Mouse (Mus musculus) adrenal gland, adult 18-20 months (tissue): ENCODE measurements around the gene Traf3. TPM values are rescaled to one million over a fixed set of nuclear protein-coding genes. Genes with fewer than 3 reads are reported as not detected.

ENCODE experiments used
- DNase-seq, 2 experiments: peaks; one replicate each; pipeline ENCODE4 v3.0.0; 2021 to 2022; ENCODE audit warnings: low spot score in 2 of 2
- total RNA-seq, 2 experiments: library from RNA; stranded (reverse); gene quantifications; 1 replicate in 1 of 2; 2 replicates in 1 of 2; pipeline ENCODE4 v1.2.3; 2021

Gene Traf3
- total RNA-seq, 2 experiments from 2014 or later, result 18.8 to 23.8 TPM

DNA sequence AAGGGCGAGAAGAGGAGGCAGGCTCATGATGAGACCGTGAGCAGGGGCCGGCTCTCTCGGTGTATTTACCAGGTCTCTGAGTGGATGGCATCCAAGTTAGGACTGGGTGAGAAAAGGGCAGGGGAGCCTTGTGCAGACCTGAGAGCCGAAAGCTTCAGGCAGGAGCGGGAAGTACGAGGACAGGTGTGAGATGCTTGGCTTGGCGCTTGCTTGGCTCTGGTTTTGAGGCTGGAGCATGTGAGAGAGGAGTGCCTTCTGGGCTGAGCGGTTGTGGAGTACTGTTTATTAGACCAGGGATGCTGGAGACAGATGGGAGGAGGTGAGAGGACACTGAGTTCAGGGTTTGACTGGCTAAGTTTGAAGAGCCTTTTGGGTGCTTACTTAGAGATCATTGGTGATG, 27.2 kb downstream of the Traf3 start:
- DNase-seq, result no peak

DNA sequence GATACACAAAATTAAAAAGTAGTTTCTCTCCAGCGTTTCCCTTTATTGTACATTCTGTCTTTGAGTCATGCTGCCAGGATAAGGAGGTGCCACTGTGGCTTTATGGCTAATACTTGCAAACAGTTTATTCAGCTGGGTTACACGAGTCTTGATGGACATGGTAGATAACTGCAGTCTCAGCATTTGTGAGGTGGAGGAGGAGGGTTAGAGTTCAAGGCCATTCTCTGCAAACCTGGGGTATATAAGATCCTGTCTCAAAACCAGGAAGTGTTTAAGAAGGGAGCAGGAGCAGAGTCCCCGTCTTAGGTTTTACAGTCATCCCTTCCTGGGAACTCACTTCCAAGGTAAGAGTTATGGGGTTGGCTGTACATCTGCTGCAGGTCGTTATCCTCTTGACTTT, 30.4 kb downstream of the Traf3 start:
- DNase-seq, result no peak

DNA sequence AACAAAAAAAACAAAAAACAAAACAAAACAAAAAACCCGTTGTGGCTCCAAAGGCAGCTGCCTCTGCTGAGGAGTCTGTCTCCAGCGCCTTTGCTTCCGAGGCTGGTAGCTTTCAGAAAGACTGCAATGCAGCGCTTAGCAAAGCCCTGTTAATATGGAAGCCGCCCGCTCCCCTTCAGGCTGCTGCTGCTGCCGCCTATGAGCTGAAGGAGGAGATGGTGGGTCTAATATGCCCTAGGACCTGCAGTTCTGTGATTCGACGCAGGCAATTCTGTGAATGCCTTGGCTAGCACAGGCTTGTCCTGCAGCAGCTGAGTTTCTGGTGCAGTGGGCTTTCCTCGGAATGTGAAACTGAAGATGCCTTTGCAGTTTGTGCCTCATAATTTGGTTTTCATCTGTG, 36.9 kb downstream of the Traf3 start:
- DNase-seq, result no peak

DNA sequence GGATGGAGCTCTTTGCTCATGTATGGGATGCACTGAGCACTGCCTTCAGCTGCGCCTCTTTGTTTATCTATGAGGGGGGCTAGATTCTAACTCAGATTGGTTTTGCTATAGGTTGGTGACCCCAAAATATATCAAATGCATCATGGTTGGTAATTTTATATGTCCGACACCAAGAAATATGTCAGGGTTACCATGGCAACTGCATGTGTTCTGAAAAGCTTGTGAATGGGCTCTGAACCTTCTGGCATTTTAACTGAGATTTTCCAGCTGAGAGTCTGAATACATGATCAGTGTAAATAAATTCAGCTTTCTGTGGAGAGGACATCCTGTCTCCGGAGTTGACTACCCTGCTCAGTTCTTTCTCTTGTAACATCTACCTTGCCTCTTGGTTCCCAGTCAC, 37.8 kb downstream of the Traf3 start:
- DNase-seq, result no peak

DNA sequence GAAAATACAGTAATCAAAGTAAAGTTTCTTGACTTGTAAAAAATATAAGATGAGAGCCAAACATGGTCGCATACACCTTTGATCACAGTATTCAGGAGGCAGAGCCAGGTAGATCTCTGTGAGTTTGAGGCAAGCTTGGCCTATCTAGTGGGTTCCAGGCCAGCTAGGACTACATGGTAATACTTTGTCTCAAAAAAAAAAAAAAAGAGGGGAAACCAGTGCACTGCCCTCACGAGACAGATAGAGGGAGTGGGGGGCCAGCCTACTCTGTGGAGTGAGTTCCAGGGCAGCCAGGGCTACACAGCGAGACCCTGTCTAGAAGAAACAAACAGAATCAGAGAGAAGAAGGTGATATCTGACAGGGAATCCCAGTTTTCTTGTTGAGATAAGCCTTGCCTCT, 41.5 kb downstream of the Traf3 start:
- no peak for DNase-seq

DNA sequence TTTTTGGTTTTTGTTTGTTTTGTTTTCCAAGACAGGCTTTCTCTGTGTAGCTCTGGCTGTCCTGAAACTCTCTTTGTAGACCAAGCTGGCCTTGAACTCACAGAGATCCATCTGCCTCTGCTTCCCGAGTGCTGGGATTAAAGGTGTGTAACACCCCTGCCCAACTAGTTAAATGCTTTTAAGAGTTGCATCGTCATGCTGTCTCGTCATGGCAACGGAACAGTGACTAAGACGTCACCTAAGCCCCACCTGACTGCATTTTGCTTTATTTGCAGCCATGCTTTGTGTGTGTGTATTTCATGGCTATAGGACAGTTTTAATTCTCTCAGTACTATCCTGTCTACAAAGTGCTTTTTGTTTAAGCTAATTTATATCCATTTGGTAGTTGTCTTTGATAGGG, 45.6 kb downstream of the Traf3 start:
- DNase-seq, result no peak

DNA sequence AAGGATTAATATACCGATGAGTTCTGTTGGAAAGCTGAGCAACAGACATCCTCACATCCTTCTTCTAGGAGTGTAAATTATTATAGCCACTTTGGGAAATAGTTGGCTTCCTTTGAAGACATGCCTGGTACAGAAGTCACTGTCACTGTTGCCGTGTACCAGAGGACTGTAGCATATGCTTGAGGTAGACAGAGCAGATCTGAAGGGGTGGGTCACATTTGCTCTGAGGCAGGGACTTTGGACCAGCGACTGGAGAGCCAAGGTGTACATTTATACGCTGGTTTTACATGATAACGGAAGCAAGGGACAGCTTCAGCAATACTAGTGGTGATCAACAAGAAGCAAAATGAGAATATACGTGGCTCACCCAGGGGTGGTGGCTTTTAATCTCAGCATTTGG, 52.7 kb downstream of the Traf3 start:
- no peak for DNase-seq

DNA sequence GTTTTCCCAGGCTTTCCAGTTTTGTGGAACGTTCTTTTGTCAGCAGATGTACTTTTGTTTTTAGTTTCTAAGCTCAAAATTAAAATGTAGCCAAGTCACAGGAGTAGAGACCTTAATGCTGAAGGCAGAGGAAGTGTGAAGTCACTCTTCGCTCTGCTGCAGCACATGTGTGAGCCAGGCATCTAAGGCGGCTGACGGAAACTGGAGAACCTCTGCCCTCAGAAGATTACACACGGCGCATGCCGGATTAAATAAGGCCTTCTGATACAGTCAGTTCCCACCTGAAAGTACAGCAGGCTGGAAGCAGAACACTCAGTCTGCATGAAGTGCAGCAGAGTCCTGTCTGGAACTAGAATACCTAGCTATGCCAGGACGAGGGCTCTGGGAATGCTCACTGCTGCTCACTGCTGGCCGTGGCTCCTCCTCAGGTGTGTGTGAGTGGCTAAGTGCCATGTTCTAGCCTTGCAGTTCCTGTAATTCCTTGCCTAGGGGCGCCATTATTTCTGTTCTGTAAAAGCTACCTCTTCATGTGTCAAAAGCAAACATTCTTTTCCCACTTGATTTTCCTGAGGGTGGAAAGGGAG, 59.1 kb downstream of the Traf3 start:
- no peak for DNase-seq

DNA sequence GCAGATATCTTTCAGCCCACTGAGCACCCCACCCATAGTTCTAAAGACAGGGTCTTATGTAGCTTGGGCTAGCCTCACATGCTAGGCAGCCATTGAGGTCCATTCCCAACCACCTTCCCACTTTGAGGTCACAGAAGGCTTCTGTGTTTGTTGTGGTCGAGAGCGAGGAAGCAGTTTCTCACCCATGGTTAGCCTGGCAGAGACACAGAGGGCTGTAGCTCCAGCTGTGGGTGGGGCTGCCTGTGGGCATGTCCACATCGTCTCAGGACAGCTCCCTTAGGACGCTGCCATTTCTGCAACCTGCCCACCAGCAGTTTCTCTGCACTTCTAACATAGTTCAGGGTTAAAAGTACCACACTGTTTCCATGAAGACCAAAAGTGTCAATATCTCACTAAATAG, 61.2 kb downstream of the Traf3 start:
- no peak for DNase-seq

DNA sequence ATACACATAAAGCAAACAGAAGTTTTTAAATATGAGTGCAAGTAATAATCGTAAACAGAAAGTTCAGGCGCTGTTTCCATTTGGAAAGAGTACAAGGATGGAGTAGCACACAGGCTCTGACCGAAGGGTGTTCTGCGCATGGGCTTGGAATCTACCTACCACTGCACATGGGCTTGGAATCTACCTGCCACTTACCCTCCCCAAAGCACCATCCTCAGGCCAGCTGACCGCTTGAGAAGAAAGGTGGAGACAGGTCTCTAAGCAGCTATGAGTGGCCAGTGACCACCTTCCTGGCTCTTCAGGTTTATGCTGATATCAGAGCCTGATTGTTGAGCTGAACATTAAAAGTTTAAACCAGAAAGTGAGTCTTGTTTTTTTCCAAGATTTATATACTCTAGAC, 62.3 kb downstream of the Traf3 start:
- no peak for DNase-seq

DNA sequence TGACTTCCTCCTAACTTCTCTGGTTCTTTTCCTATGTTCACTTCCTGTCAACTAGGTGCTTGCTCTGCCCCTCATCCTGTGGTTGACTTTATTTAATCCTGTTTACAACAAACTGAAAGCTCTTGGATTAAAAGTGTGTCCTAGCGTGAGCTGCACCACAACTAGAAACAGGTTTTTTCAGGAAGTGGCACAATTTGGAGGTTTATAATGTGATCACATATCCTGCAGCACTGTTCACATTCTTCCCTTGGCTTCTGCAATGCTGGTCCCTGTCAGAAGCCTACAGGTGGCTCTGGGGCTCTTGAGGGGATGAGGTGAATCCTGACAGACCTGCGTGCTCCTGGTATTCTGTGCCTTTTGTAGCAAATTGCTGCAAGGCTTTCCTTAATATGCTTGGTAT, 64.6 kb downstream of the Traf3 start:
- DNase-seq, result no peak

DNA sequence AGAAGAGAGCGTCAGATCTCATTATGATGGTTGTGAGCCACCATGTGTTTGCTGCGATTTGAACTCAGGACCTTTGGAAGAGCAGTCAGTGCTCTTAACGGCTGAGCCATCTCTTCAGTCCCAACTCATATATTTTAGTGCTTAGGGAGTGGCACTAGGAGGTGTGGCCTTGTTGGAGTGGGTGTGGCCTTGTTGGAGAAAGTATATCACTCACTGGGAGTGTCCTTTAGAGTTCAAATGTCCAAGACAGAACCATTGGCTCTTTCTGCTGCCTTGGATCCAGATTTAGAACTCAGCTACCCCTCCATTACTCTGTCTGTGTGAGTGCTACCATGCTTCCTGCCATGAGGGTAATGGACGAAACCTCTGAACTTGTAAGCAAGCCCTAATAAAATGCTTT, 67.6 kb downstream of the Traf3 start:
- DNase-seq, result no peak

DNA sequence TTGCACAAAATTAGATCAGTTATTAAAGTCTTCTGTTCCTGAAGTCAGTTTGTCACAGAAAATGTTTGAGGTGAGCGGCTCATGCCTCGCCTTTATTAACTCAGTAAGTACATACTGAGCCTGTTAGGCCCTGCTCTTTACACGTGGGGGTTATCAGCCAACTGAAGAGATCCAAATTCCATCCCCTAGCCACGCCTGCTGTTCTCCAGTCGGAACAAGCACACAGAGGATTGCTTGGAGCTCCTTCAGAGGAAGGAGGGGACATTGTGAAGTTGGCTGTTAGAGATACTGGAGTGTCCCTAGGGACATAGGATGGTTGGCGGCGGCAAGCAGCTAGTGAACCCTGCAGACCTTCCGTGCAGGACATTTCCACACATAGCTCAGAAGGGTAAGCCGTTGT, 68.2 kb downstream of the Traf3 start:
- no peak for DNase-seq

DNA sequence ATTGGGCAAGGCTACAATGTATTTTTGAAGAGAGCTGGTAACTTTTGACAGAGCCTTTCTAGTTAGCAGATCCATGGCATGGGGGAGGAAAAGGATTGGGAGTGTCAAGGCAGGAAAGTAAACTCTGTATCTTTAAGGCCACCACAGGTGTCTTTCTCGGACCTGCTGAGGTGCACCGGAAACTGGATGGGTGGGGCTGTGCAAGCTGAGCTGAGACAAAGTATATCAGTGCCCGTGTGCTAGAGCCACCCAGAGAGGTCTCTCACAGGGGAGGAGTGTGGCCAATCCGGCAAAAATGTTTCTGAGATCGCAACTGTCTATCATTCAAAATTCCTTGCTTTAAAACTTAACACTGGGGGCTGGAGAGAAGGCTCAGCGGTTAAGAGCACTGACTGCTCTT, 69.5 kb downstream of the Traf3 start:
- DNase-seq, result no peak

DNA sequence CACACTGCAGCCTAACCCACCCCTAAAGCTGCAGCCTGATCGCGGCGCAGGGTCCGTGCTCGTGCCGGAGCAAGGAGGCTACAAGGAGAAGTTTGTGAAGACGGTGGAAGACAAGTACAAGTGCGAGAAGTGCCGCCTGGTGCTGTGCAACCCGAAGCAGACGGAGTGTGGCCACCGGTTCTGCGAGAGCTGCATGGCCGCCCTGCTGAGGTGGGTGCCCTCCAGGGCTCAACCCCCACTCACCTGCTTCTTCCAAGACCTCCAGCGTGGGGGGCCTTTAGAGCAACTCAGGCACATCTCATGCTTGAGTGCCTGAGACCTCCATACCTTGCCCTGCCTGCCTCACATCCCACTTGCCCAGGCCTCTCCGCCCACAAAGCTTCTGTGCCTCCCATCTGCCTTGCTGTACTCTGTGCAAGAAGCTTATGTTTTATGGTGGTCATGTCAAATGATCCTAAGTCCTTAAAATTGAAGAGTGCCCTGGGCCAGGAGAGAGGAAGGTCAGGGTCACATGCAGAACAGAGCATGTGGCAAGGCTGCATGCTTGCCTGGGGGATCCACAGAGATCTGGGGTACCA, 71.5 kb downstream of the Traf3 start:
- no peak for DNase-seq

DNA sequence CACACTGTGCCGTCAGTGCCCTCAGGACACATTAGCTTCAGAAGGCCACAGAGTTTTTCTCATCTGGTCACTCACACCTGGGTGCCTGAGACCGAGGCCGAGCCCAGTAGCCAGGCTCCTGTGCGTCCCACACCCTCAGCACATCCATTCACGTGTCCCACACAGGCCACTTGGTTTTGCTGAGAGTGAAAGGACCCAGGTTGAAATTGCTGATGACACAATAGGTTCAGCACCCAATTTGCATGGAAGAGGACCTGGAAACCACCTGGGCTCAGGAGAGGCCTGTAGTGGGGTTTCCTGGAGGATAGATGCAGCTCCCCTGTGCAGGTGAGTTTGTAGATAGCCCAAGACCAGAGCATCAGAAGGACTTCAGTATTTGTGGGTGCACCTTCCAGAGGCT, 72.2 kb downstream of the Traf3 start:
- DNase-seq, result no peak

DNA sequence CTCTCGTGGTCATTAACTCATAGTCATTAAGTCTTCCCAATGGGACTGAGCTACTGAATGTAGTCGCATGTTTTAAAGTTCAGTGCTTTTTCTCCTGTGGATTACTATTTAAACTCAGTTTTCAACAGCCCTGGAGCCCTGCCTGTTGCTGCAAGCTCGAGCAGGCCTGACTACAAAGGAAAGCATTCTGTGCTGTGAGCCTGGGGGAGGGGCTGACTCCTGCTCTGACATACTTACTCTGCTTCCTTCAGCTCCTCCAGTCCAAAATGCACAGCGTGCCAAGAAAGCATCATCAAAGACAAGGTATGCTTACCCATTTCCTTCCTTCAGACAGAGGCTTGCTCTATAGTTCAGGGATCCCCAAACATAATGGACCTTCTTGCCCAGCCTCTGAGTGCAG, 72.6 kb downstream of the Traf3 start:
- DNase-seq, result no peak

DNA sequence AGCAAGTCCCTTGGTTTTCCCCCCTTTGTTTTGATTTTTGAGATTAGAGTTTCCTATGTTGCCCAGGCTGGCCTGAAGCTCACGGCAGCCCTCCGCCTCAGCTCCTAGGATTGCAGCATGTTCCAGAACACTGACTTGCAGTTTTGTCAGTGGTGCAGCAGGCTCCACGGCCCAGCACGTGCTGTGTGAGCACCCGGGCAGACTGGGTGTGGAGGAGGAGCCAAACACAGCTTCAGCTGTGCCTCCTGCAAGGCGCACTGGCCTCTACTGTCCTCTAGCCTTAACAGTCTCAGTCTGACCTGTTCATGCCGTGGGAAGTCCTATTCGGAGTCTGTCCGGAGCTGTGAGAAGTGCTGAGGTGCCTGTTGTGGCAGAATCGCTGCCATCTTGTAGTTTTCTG, 73.8 kb downstream of the Traf3 start:
- no peak for DNase-seq

DNA sequence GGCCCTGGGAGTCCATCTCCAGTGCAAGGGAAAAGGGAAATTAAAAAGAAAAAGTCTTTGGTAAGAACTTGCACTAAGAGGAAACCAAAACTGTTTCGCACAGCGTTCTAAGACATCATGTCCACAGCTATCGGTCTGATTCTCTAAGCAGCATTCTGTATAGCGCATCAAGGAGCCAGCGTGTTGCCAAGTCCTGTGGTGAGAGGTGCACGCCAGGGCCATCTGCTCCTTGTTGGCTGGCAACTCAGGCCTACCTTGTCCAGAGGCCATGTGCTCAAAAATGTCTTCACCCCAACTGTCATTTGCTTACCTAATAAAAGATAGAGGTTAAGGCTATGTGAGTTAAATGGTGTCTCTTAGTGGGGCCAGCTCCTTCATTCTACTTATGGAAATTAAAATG, 75.7 kb downstream of the Traf3 start:
- no peak for DNase-seq

DNA sequence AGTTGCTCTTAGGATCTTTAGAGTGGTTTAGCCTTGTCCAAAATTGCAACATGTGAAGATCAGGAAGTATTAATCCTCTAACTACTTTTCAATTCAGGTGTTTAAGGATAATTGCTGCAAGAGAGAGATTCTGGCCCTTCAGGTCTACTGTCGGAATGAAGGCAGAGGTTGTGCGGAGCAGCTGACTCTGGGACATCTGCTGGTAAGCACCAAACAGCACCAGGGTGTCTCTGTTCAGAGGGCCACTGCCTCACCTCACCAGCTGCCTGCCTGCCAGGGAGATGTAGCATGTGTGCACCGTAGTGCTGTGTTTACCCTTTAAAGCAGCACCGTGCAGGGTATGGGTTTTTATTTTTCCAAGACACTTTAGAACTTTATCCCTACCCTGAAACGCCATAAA, 76.2 kb downstream of the Traf3 start:
- DNase-seq, result no peak

DNA sequence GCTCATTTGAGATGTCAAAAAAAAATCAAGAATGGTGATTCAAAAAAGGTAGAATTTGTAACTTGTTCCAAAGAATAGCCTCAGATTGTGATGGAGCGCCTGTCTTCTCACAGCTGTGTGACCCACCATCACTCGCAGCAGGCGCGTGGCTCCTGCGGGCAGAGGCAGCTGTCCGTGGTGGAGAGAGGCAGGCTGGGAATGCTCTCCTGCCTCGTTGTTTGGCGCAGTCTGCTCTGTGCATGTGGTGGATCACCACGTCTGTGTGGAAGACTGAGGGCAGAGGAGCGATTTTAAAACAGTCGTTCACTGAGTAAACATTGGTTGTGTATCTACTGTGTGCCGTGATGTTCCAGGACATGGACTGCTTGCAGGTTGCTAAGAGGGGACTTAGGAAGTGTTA, 77.6 kb downstream of the Traf3 start:
- DNase-seq, result no peak

DNA sequence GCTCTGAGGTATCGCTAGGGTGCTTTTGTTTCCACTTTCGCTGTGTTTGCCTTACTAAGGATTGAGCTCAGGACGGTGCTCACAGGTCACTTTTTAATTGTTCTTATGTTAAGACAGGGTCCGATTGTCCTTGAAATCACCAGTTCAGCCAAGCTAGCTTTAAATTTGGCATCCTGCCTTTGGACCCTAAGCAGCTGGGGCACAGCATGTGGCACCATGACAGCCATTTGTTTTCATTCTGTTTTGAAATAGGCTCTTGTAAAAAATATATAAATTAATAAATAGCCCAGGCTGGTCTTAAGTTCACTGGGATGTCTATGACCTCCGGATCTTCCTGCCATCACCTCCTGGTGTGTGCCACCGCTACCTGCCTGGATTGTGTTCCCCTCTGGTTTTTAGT, 78.9 kb downstream of the Traf3 start:
- DNase-seq, result no peak

DNA sequence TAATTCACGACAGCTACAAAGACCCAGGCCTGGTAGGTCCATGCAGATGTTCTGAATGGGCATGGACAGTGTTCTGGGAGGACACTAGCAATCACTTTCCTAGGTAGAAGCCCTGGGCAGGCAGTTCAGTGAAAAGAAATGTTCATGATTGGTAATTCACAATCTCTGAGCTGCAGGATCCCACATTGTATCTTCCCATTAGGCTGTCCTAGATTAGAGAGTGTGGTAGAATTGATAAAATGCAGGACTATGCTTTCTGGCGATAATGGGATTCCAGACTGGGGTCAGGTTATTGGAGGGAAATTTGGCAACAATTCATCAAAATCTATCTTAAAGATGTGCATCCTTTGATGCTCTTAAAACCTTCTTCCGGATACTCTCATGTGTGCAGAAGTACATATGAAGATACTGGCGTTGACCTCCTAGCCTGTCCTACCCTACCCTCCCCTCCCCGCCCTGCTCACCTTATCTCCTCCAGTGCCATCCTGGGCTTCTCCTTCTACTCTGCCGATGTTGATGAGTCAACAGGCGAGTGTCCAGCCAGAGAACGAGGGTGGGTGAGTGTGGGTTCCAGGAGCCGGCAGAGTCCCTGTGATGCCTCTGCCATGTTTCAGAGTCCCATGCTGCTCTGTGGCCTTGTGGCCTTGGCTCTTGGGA, 80.8 kb downstream of the Traf3 start:
- no peak for DNase-seq
